Mouse (Mus musculus): ENCODE results near the gene Vsig2.

Gene Vsig2

GRCm38 (mm10) chr9:37539170-37540025 is at the start of gene Vsig2:
Gene Vsig2 (plus strand): TSS chr9:37539255.
- no peak for DNase-seq (ENCODE audit: low spot score)

- DNase-seq (ENCODE audit: low spot score): peak; percentile 72
Observed at GRCm38 (mm10) chr9:37489446-37490120, 49.5 kb upstream of the Vsig2 start.

- no peak for DNase-seq (ENCODE audit: low spot score)
Observed at GRCm38 (mm10) chr9:37495761-37496160, 43.3 kb upstream of the Vsig2 start.

DNA sequence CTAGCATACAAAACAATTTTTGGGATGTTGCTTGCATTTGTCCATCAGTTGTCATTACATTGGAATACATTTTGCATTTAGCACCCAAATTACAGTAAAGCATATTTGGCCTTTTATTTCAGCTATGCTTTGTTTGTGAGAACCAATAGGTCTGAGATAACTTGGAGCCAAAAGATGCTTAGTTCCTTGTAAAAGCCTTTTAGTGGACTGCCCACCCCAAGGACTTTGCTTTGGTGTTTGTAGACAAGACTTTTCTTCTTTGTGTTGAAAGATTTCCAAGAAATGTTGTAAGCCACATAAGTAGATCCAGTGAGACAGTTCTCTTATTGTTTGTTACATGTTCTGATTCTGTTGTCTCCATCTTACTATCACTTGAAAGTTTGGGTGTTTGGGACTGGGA is 42.7 kb upstream of the Vsig2 start:
- no peak for DNase-seq (ENCODE audit: low spot score)

GRCm38 (mm10) chr9:37500201-37500600 is 38.9 kb upstream of the Vsig2 start:
- DNase-seq (ENCODE audit: low spot score): no peak

DNA sequence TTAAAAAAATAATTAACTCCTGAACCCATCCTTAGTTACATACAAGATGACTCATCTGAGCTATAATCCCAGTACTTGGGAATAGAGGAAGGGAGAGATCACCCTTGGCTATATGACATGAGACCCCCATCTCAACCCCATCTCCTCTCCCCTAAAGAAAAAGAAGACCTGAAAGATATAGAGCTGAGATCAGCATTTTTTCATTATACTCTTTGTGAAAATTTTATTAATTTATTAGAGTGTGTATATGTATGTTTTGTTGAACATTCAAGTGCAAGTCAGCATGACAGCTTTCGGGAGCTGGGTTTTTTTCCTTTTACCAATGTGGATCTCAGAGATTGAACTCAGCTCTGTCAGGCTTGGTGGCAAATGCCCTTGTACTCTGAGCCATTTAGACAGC is 37.9 kb upstream of the Vsig2 start:
- no peak for DNase-seq (ENCODE audit: low spot score)

- no peak for DNase-seq (ENCODE audit: low spot score)
Observed at GRCm38 (mm10) chr9:37504348-37504747, 34.7 kb upstream of the Vsig2 start.

- DNase-seq (ENCODE audit: low spot score): no peak
Observed at GRCm38 (mm10) chr9:37506023-37506422, 33.0 kb upstream of the Vsig2 start.

DNA sequence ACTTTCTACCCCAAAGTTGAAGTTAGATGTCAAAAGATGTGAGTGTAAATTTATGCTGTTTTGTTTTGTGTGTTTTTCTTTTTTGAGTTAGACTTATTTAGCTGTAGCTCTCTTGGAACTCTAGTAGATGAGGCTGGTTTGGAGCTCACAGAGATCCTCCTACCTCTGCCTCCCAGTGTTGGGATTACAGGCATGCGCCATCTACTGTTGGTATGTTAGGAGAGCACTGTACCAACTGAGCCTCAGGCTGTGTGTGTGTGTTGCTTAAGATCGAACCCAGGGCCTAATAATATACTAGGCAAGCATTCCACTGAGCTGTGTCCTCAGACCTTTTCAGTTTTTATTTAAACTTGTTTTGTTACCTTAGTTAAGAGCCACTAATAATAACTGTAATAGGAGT is 27.0 kb upstream of the Vsig2 start:
- DNase-seq (ENCODE audit: low spot score): no peak

- no peak for DNase-seq (ENCODE audit: low spot score)
Observed at GRCm38 (mm10) chr9:37514456-37514855, 24.6 kb upstream of the Vsig2 start.

DNA sequence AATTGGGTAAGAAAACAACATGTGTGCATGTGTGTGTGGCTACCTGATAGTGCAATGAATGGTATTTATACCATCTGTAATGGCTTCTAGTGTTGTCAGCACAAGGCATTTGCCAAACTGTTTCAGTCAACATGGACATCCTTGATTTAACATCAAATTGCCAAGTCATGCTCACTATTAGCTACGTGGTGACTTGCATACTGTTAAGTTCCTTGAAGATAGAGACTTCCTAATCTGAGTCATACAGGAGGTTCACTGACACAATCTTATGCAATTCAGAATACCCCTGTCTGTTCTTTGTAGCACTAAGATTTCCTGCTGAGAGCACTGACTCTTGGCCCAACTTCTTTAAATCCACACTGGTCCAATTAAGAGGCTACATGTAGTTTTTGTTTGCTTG is 21.6 kb upstream of the Vsig2 start:
- no peak for DNase-seq (ENCODE audit: low spot score)

DNA sequence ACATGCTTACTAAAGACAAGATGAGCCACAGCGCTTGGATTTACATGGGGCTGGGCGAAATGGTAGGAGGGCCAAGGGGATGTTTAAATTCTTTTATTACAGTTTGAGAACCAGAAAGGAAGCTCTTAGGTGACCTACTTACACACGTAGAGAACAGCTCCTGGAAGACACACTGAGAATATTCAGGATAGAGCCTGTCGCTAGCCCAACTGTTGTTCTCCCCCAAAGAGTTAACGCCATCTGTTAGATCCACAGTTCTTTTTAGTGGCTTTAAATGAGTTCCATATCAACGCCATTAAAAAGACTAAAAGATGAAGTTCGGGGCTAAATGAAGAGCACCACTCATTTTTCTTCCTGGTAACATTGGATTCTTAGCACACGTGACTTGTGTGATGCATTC is 20.1 kb upstream of the Vsig2 start:
- DNase-seq (ENCODE audit: low spot score): no peak

GRCm38 (mm10) chr9:37519995-37520394 is 19.1 kb upstream of the Vsig2 start:
- no peak for DNase-seq (ENCODE audit: low spot score)

DNA sequence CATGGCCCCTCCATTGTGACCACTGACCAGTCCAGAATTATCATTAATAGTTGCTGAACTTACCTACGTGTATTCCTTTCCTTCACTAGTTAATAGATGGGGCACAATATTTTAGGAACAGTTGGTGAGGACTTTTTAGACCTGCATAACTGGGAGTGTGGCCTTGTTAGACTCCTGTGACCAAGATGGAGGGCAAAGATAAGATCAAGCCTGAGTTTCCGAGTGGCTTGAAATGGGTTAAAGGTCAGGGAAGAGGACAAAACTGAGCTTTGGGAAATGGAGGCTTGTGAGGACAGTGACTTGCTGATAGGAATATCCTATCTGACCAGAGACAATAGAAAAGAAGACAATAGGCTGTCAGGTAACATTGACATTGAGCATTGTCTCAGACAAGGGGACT is 13.6 kb upstream of the Vsig2 start:
- DNase-seq (ENCODE audit: low spot score): no peak

DNA sequence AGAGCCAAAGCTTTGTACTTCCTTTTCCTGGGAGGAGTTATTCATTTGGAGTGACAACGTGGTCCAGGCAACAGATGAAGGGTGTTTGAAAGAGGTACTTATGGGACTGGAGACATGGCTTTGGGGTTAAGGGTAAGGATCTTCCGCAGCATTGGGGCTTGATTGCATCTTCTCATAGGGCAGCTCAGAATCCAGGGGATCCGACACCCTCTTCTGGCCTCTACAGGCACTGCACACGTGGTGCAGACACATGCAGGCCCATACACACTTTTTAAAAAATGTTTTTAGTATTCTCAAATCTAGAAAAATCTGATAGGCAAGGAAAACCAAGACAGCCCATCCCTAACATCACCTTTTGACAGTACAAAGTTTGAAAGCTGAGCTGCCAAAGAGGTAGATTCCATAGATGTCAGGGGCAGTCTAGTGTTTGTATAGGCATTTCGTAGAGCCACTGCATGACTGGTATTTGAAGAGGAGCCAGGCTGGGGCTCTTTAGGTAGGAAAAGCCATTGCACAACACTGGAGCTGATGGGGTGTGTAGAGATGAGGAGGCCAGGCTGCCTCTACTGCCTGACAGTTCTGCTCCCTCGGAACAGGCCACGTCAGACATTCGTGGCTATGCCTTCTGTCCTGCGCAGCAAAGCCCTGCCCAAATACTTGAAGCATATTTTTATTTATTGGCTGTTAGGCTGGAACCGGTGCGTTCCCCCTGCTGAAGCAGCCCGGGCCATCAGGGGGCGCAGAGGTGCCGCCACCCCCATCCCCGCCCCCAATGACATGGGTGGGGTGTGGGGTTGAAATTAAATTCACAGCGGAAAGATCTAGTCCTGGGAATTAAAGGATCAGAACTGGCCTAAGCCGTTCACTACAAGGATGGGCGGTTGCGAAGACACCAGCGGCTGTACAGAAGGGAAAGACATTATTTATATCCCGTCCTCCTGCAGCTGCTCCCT is 12.3 kb upstream of the Vsig2 start:
- no peak for DNase-seq (ENCODE audit: low spot score)

- peak; percentile 73 for DNase-seq (ENCODE audit: low spot score)
Observed at GRCm38 (mm10) chr9:37527396-37528224, 11.4 kb upstream of the Vsig2 start, which contains the start of gene Esam. Gene Esam (plus strand): TSS chr9:37528078.

DNA sequence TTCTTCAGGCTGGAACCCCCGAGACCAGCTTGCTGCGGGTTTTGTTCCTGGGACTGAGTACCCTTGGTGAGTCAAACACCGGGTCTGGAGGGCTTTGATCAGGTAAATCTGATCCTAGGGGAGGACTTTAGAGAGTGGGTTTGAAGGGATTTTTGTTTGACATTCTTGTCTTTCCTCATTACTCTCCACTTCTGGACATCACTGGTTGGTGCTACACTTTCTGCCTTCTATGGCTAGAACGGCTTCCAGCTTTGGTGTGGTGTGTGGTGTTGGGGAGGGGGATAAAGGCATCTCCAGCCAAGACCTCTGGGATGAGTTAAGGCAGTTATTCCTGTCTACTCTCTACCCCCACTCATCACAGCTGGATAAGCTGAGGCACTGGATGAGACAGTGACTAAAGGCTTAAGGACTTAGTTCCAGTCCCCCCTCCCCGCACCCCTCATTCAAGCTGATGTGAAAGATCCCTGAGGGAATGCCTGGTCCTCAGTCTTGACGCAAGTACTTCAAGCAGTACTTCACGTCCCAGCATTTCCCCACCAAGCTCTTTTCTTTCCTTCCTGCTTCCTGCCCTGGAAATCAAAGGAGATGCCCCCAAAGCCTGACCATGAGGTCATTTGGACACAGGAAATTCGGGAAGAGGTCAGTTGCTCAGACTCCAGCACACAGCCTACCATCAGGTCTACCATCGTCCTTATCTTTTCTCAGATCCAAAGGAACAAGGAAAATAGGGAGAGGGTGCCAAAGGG is 10.7 kb upstream of the Vsig2 start:
- peak; percentile 32 for DNase-seq (ENCODE audit: low spot score)

GRCm38 (mm10) chr9:37530031-37530887 is 8.8 kb upstream of the Vsig2 start:
- peak; percentile 61 for DNase-seq (ENCODE audit: low spot score)

DNA sequence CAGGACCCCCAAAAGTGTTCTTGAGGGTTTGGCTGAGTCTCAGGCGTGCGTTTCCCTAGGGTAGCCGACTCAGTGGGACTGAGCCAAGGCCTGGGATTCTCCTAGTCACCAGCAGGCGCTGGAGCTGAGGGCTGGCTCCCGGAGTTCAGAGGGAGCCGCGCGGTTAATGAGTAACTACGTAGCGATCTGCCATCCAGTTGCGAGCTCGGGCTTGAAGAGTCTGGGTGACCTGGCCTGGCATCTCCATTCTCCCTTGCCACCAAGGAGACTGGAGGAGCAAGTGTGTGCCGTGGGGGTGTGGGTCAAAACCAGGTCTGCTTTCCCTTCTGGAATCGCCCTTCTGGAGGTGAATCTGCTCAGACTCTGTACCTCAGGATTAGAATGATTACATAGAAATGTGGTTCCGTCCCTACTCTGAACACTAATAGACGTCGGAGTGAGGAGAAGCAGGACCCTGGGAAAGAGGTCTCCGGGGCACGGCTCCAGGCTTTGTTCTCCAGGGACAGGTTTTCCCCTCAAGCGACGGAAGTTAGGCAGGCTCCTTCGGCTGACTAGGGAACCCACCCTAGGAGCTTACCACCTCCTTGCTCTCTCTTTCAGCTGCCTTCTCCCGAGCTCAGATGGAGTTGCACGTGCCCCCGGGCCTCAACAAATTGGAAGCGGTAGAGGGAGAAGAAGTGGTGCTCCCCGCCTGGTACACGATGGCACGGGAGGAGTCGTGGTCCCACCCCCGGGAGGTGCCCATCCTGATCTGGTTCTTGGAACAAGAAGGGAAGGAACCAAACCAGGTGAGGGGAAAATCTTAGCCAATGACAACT is 8.0 kb upstream of the Vsig2 start:
- DNase-seq (ENCODE audit: low spot score): peak; percentile 69
